Mouse (Mus musculus): ENCODE data around the gene Klhl36. TPM values are rescaled to one million over a fixed set of nuclear protein-coding genes. Genes with fewer than 3 reads are reported as not detected.

Klhl36 gene
- polyA plus RNA-seq, 1 experiment from 2014 or later: 13.8 TPM

DNA sequence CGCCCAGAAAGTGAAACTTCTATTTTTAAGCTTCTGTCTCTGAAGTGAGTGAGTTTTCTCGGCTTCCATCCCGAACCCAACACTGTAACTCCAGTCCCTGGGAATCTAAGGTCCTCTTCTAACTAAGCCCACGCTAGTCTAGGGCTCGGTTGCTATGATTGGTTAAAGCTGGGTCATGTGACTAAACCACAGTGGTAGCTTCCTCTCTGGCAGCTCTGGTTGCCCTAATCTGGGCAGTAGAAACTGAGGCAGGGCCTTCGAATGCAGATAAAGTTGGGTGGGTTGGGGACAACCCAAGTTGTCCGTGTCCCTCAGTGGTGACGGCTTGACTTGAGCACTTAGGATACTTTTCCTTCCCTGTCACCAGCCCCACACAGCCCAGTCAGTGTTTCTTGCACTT, 8.5 kb upstream of the Klhl36 start:
- no peaks in the 10 kb centered on the region for H3K36me3 ChIP-seq (ENCODE audit: control insufficient read depth, insufficient read depth, low read length)
- H3K4me1 ChIP-seq (ENCODE audit: control insufficient read depth, insufficient read depth, low read length): no peaks in the 10 kb centered on the region
- no peaks in the 10 kb centered on the region for H3K9me3 ChIP-seq (ENCODE audit: control insufficient read depth, low read length)
- no peaks in the 10 kb centered on the region for H3K27me3 ChIP-seq (ENCODE audit: control insufficient read depth, insufficient read depth, low read length)
- no peak overlapping the region for H3K4me2 ChIP-seq (replicated peaks; ENCODE audit: low read depth, low read length)
- H3K4me3 ChIP-seq (ENCODE audit: low read length): no peak overlapping the region
- 74% methylated on average over 8 of the region's 8 CpGs for WGBS
- H3K27ac ChIP-seq (ENCODE audit: low read depth, low read length): no peak overlapping the region
- ATAC-seq (ENCODE audit: low FRiP score, low TSS enrichment): no peak
- no peak overlapping the region for H3K9ac ChIP-seq (ENCODE audit: low read depth, low read length)

GRCm38 (mm10) chr8:119854035-119854434, 8.0 kb upstream of the Klhl36 start:
- Histone ChIP-seq H3K36me3 (ENCODE audit: control insufficient read depth, insufficient read depth, low read length) (no peaks in the 10 kb centered on the region), H3K4me3 (ENCODE audit: low read length) (no peak overlapping the region), H3K4me1 (ENCODE audit: control insufficient read depth, insufficient read depth, low read length) (no peaks in the 10 kb centered on the region), H3K27me3 (ENCODE audit: control insufficient read depth, insufficient read depth, low read length) (no peaks in the 10 kb centered on the region), H3K4me2 (replicated peaks; ENCODE audit: low read depth, low read length) (no peak overlapping the region), H3K9me3 (ENCODE audit: control insufficient read depth, low read length) (no peaks in the 10 kb centered on the region), H3K9ac (ENCODE audit: low read depth, low read length) (no peak overlapping the region), H3K27ac (ENCODE audit: low read depth, low read length) (no peak overlapping the region)
- WGBS: 46% methylated on average over 5 of the region's 5 CpGs
- no peak for ATAC-seq (ENCODE audit: low FRiP score, low TSS enrichment)

- Histone ChIP-seq H3K4me1 (ENCODE audit: control insufficient read depth, insufficient read depth, low read length) (no peaks in the 10 kb centered on the region), H3K36me3 (ENCODE audit: control insufficient read depth, insufficient read depth, low read length) (no peaks in the 10 kb centered on the region), H3K4me3 (ENCODE audit: low read length) (no peak overlapping the region), H3K9me3 (ENCODE audit: control insufficient read depth, low read length) (no peaks in the 10 kb centered on the region), H3K27me3 (ENCODE audit: control insufficient read depth, insufficient read depth, low read length) (no peaks in the 10 kb centered on the region), H3K9ac (ENCODE audit: low read depth, low read length) (no peak overlapping the region), H3K27ac (ENCODE audit: low read depth, low read length) (no peak overlapping the region), H3K4me2 (replicated peaks; ENCODE audit: low read depth, low read length) (no peak overlapping the region)
- ATAC-seq (ENCODE audit: low FRiP score, low TSS enrichment): no peak
- WGBS: 78% methylated on average over 5 of the region's 5 CpGs
These were observed 6.4 kb upstream of the Klhl36 start for GRCm38 (mm10) chr8:119855656-119856055.

DNA sequence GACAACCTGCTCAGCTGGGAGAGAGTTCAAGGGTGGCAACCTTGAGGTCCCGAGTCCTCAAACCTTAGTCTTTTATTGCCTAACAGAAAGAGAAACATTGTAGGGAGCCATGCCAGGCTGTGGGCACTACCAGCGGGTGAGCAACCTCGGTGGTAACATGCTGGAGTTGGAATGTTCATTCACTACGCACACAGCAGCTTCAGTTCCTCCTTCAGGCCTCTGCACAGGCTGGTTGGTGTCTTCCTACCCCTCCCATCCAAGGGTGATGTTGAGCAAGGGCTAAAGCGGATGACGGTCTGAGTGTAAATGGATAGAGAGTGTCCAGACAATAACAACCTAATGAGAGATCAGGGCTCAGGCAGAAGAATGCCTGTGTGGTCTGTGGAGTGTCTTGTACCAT, 4.3 kb upstream of the Klhl36 start:
- Histone ChIP-seq H3K4me3 (ENCODE audit: low read length) (no peak overlapping the region), H3K27me3 (ENCODE audit: control insufficient read depth, insufficient read depth, low read length) (no peaks in the 10 kb centered on the region), H3K4me1 (ENCODE audit: control insufficient read depth, insufficient read depth, low read length) (peaks cover 3% of the 10 kb centered on the region; the same call in 1 of the 2 replicates), H3K9ac (ENCODE audit: low read depth, low read length) (no peak overlapping the region), H3K36me3 (ENCODE audit: control insufficient read depth, insufficient read depth, low read length) (no peaks in the 10 kb centered on the region), H3K4me2 (replicated peaks; ENCODE audit: low read depth, low read length) (no peak overlapping the region), H3K9me3 (ENCODE audit: control insufficient read depth, low read length) (no peaks in the 10 kb centered on the region), H3K27ac (ENCODE audit: low read depth, low read length) (no peak overlapping the region)
- ATAC-seq (ENCODE audit: low FRiP score, low TSS enrichment): no peak
- 72% methylated on average over 6 of the region's 6 CpGs for WGBS

GRCm38 (mm10) chr8:119862390-119862734, 296 bp downstream of the Klhl36 start:
- 0% methylated on average over 18 of the region's 19 CpGs for WGBS
- Histone ChIP-seq H3K4me1 (ENCODE audit: control insufficient read depth, insufficient read depth, low read length) (peaks cover 9% of the 10 kb centered on the region; the same call in 1 of the 2 replicates), H3K36me3 (ENCODE audit: control insufficient read depth, insufficient read depth, low read length) (no peaks in the 10 kb centered on the region), H3K4me2 (replicated peaks; ENCODE audit: low read depth, low read length) (peak overlapping the region; percentile 69), H3K9me3 (ENCODE audit: control insufficient read depth, low read length) (no peaks in the 10 kb centered on the region), H3K27me3 (ENCODE audit: control insufficient read depth, insufficient read depth, low read length) (0 out of 2 replicates have a peak, but pooled peaks cover 10% of the 10 kb centered on the region), H3K4me3 (ENCODE audit: low read length) (peak overlapping the region; percentile 79), H3K27ac (ENCODE audit: low read depth, low read length) (no peak overlapping the region), H3K9ac (ENCODE audit: low read depth, low read length) (peak overlapping the region; percentile 86)
- no peak; the same call in 1 of the 2 replicates for ATAC-seq (ENCODE audit: low FRiP score, low TSS enrichment)

DNA sequence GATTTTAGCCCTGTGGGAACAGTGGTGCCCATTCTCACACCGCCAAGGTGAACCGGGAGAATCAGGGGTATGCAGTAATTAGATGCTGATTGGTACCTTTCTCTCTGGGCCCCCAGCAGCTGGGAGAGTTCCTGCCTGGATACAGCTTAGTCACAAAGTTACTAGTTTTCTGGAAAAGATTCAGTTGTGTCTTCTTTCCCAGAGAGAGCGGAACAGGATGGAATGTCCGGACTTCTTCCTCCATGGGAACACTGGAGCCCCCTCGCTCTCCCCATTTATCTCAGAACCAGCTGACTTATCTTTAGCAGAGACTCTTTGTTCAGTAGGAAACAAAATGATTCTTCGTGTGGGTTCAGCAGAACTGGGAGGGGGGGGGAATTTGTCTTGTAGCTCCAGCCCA, 683 bp downstream of the Klhl36 start:
- no peaks in the 10 kb centered on the region for H3K36me3 ChIP-seq (ENCODE audit: control insufficient read depth, insufficient read depth, low read length)
- H3K27me3 ChIP-seq (ENCODE audit: control insufficient read depth, insufficient read depth, low read length): 0 out of 2 replicates have a peak, but pooled peaks cover 10% of the 10 kb centered on the region
- H3K9me3 ChIP-seq (ENCODE audit: control insufficient read depth, low read length): no peaks in the 10 kb centered on the region
- ATAC-seq (ENCODE audit: low FRiP score, low TSS enrichment): no peak
- H3K9ac ChIP-seq (ENCODE audit: low read depth, low read length): peak overlapping the region; percentile 86
- H3K4me2 ChIP-seq (replicated peaks; ENCODE audit: low read depth, low read length): peak overlapping the region; percentile 69
- H3K4me3 ChIP-seq (ENCODE audit: low read length): peak overlapping the region; percentile 79
- H3K27ac ChIP-seq (ENCODE audit: low read depth, low read length): no peak overlapping the region
- H3K4me1 ChIP-seq (ENCODE audit: control insufficient read depth, insufficient read depth, low read length): peaks cover 9% of the 10 kb centered on the region; the same call in 1 of the 2 replicates
- 17% methylated on average over 6 of the region's 6 CpGs for WGBS

- H3K4me3 ChIP-seq (ENCODE audit: low read length): no peak overlapping the region
- H3K27me3 ChIP-seq (ENCODE audit: control insufficient read depth, insufficient read depth, low read length): no peaks in the 10 kb centered on the region
- H3K9ac ChIP-seq (ENCODE audit: low read depth, low read length): no peak overlapping the region
- ATAC-seq (ENCODE audit: low FRiP score, low TSS enrichment): no peak
- WGBS: 81% methylated on average over 20 of the region's 20 CpGs
- no peak overlapping the region for H3K4me2 ChIP-seq (replicated peaks; ENCODE audit: low read depth, low read length)
- H3K4me1 ChIP-seq (ENCODE audit: control insufficient read depth, insufficient read depth, low read length): no peaks in the 10 kb centered on the region
- peaks cover 31% of the 10 kb centered on the region for H3K36me3 ChIP-seq (ENCODE audit: control insufficient read depth, insufficient read depth, low read length)
- H3K9me3 ChIP-seq (ENCODE audit: control insufficient read depth, low read length): peaks cover 9% of the 10 kb centered on the region
- no peak overlapping the region for H3K27ac ChIP-seq (ENCODE audit: low read depth, low read length)
These were observed 7.5 kb downstream of the Klhl36 start for GRCm38 (mm10) chr8:119869616-119870015.

DNA sequence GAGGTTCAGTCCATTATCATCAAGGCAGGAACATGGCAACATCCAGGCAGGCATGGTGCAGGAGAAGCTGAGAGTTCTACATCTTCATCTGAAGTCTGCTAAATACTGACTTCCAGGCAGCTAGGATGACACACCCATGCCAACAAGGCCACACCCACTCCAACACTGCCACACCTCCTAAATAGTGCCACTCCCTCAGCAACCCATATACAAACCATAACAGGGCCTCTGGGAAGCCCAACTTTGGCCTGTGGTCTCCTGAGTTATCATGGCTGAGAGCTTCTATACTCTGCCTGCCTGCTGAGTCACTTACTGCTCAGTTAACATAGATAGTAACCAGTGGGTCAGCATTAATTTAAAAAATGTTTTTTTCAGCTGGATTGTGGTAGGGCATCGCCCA, 11.1 kb downstream of the Klhl36 start:
- ATAC-seq (ENCODE audit: low FRiP score, low TSS enrichment): no peak
- Histone ChIP-seq H3K9ac (ENCODE audit: low read depth, low read length) (no peak overlapping the region), H3K4me1 (ENCODE audit: control insufficient read depth, insufficient read depth, low read length) (no peaks in the 10 kb centered on the region), H3K9me3 (ENCODE audit: control insufficient read depth, low read length) (peaks cover 9% of the 10 kb centered on the region), H3K36me3 (ENCODE audit: control insufficient read depth, insufficient read depth, low read length) (peaks cover 31% of the 10 kb centered on the region), H3K27ac (ENCODE audit: low read depth, low read length) (no peak overlapping the region), H3K4me2 (replicated peaks; ENCODE audit: low read depth, low read length) (no peak overlapping the region), H3K27me3 (ENCODE audit: control insufficient read depth, insufficient read depth, low read length) (no peaks in the 10 kb centered on the region), H3K4me3 (ENCODE audit: low read length) (no peak overlapping the region)
- 85% methylated on average over 1 of the region's 1 CpGs for WGBS

DNA sequence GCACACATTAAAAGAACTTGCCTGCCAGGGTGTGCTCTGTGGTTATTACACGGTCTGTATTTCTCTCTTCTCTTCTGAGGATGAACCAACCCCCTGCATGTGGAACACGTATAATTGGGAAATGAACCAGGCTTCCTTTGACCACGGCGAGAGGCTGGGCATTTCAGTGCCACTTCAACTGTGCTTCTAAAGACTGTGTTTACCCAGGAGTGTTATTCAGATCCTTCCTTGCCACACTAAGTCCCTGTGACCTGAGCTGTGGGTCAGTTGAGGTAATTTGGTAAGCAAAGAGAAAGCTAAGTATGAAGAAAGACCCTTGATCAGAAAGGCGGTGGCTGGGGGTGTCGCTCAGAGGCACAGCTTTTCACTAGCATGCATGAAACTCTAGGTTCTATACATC, 19.2 kb downstream of the Klhl36 start:
- no peak overlapping the region for H3K27ac ChIP-seq (ENCODE audit: low read depth, low read length)
- H3K4me2 ChIP-seq (replicated peaks; ENCODE audit: low read depth, low read length): no peak overlapping the region
- H3K27me3 ChIP-seq (ENCODE audit: control insufficient read depth, insufficient read depth, low read length): no peaks in the 10 kb centered on the region
- no peaks in the 10 kb centered on the region; the same call in 1 of the 2 replicates for H3K36me3 ChIP-seq (ENCODE audit: control insufficient read depth, insufficient read depth, low read length)
- WGBS: 80% methylated on average over 6 of the region's 6 CpGs
- no peaks in the 10 kb centered on the region for H3K4me1 ChIP-seq (ENCODE audit: control insufficient read depth, insufficient read depth, low read length)
- no peak for ATAC-seq (ENCODE audit: low FRiP score, low TSS enrichment)
- no peak overlapping the region for H3K9ac ChIP-seq (ENCODE audit: low read depth, low read length)
- no peaks in the 10 kb centered on the region for H3K9me3 ChIP-seq (ENCODE audit: control insufficient read depth, low read length)
- H3K4me3 ChIP-seq (ENCODE audit: low read length): no peak overlapping the region

Data from kidney, embryonic 14.5 days (tissue).